Mouse (Mus musculus): ENCODE measurements around the gene Retnlg. TPM values are rescaled to one million over a fixed set of nuclear protein-coding genes. Genes with fewer than 3 reads are reported as not detected.

The Retnlg gene
- polyA plus RNA-seq, 1 experiment: 1,873 TPM

GRCm38 (mm10) chr16:48867690-48868089, 4.7 kb upstream of the Retnlg start:
- Histone ChIP-seq H3K4me1 (ENCODE audit: control insufficient read depth, insufficient read depth, low read length) (peaks cover 1% of the 10 kb centered on the region; the same call in 1 of the 2 replicates), H3K4me3 (replicated peaks; ENCODE audit: control insufficient read depth, low read depth, low read length) (no peak overlapping the region), H3K27ac (ENCODE audit: control insufficient read depth, insufficient read depth, low read depth, low read length, poor library complexity) (no peak overlapping the region)
- no peak for TF ChIP-seq POLR2A (IDR thresholded peaks at IDR 0.05; ENCODE audit: borderline replicate concordance, control insufficient read depth, low read depth, low read length)
- TF ChIP-seq CTCF (IDR thresholded peaks at IDR 0.05; ENCODE audit: control insufficient read depth, insufficient read depth, low read length): no peak
- 75% methylated on average over 2 of the region's 2 CpGs for WGBS

- TF ChIP-seq CTCF (IDR thresholded peaks at IDR 0.05; ENCODE audit: control insufficient read depth, insufficient read depth, low read length) (no peak), POLR2A (IDR thresholded peaks at IDR 0.05; ENCODE audit: borderline replicate concordance, control insufficient read depth, low read depth, low read length) (no peak)
- 20% methylated on average over 1 of the region's 1 CpGs for WGBS
- no peak overlapping the region for H3K27ac ChIP-seq (ENCODE audit: control insufficient read depth, insufficient read depth, low read depth, low read length, poor library complexity)
- H3K4me1 ChIP-seq (ENCODE audit: control insufficient read depth, insufficient read depth, low read length): peaks cover 1% of the 10 kb centered on the region; the same call in 1 of the 2 replicates
- no peak overlapping the region for H3K4me3 ChIP-seq (replicated peaks; ENCODE audit: control insufficient read depth, low read depth, low read length)
These were observed 3.8 kb upstream of the Retnlg start for GRCm38 (mm10) chr16:48868663-48869062.

GRCm38 (mm10) chr16:48869671-48870070, 2.8 kb upstream of the Retnlg start:
- 72% methylated on average over 3 of the region's 3 CpGs for WGBS
- Histone ChIP-seq H3K4me3 (replicated peaks; ENCODE audit: control insufficient read depth, low read depth, low read length) (no peak overlapping the region), H3K4me1 (ENCODE audit: control insufficient read depth, insufficient read depth, low read length) (peaks cover 1% of the 10 kb centered on the region; the same call in 1 of the 2 replicates), H3K27ac (ENCODE audit: control insufficient read depth, insufficient read depth, low read depth, low read length, poor library complexity) (no peak overlapping the region)
- no peak for TF ChIP-seq CTCF (IDR thresholded peaks at IDR 0.05; ENCODE audit: control insufficient read depth, insufficient read depth, low read length)
- TF ChIP-seq POLR2A (IDR thresholded peaks at IDR 0.05; ENCODE audit: borderline replicate concordance, control insufficient read depth, low read depth, low read length): no peak

GRCm38 (mm10) chr16:48871754-48872153, 667 bp upstream of the Retnlg start:
- peak overlapping the region; percentile 76; the same call in 1 of the 2 replicates for H3K27ac ChIP-seq (ENCODE audit: control insufficient read depth, insufficient read depth, low read depth, low read length, poor library complexity)
- TF ChIP-seq CTCF (IDR thresholded peaks at IDR 0.05; ENCODE audit: control insufficient read depth, insufficient read depth, low read length) (no peak), POLR2A (IDR thresholded peaks at IDR 0.05; ENCODE audit: borderline replicate concordance, control insufficient read depth, low read depth, low read length) (no peak)
- WGBS: 82% methylated on average over 1 of the region's 1 CpGs
- no peak overlapping the region for H3K4me3 ChIP-seq (replicated peaks; ENCODE audit: control insufficient read depth, low read depth, low read length)
- H3K4me1 ChIP-seq (ENCODE audit: control insufficient read depth, insufficient read depth, low read length): peaks cover 1% of the 10 kb centered on the region; the same call in 1 of the 2 replicates

- no peak overlapping the region for H3K4me3 ChIP-seq (replicated peaks; ENCODE audit: control insufficient read depth, low read depth, low read length)
- 61% methylated on average over 2 of the region's 2 CpGs for WGBS
- TF ChIP-seq POLR2A (IDR thresholded peaks at IDR 0.05; ENCODE audit: borderline replicate concordance, control insufficient read depth, low read depth, low read length) (no peak), CTCF (IDR thresholded peaks at IDR 0.05; ENCODE audit: control insufficient read depth, insufficient read depth, low read length) (no peak)
- H3K4me1 ChIP-seq (ENCODE audit: control insufficient read depth, insufficient read depth, low read length): no peaks in the 10 kb centered on the region
- H3K27ac ChIP-seq (ENCODE audit: control insufficient read depth, insufficient read depth, low read depth, low read length, poor library complexity): no peak overlapping the region
These were observed 18.3 kb downstream of the Retnlg start for GRCm38 (mm10) chr16:48890733-48891132.

GRCm38 (mm10) chr16:48899868-48900267, 27.4 kb downstream of the Retnlg start:
- H3K4me3 ChIP-seq (replicated peaks; ENCODE audit: control insufficient read depth, low read depth, low read length): no peak overlapping the region
- no peaks in the 10 kb centered on the region for H3K4me1 ChIP-seq (ENCODE audit: control insufficient read depth, insufficient read depth, low read length)
- TF ChIP-seq POLR2A (IDR thresholded peaks at IDR 0.05; ENCODE audit: borderline replicate concordance, control insufficient read depth, low read depth, low read length) (no peak), CTCF (IDR thresholded peaks at IDR 0.05; ENCODE audit: control insufficient read depth, insufficient read depth, low read length) (no peak)
- no peak overlapping the region for H3K27ac ChIP-seq (ENCODE audit: control insufficient read depth, insufficient read depth, low read depth, low read length, poor library complexity)
- WGBS: 56% methylated on average over 1 of the region's 1 CpGs

- no peaks in the 10 kb centered on the region for H3K4me1 ChIP-seq (ENCODE audit: control insufficient read depth, insufficient read depth, low read length)
- no peak overlapping the region for H3K27ac ChIP-seq (ENCODE audit: control insufficient read depth, insufficient read depth, low read depth, low read length, poor library complexity)
- WGBS: 46% methylated on average over 1 of the region's 1 CpGs
- TF ChIP-seq POLR2A (IDR thresholded peaks at IDR 0.05; ENCODE audit: borderline replicate concordance, control insufficient read depth, low read depth, low read length): no peak
- no peak for TF ChIP-seq CTCF (IDR thresholded peaks at IDR 0.05; ENCODE audit: control insufficient read depth, insufficient read depth, low read length)
- no peak overlapping the region for H3K4me3 ChIP-seq (replicated peaks; ENCODE audit: control insufficient read depth, low read depth, low read length)
These were observed 38.8 kb downstream of the Retnlg start for GRCm38 (mm10) chr16:48911184-48911583.

- H3K27ac ChIP-seq (ENCODE audit: control insufficient read depth, insufficient read depth, low read depth, low read length, poor library complexity): no peak overlapping the region
- H3K4me3 ChIP-seq (replicated peaks; ENCODE audit: control insufficient read depth, low read depth, low read length): no peak overlapping the region
- TF ChIP-seq CTCF (IDR thresholded peaks at IDR 0.05; ENCODE audit: control insufficient read depth, insufficient read depth, low read length) (no peak), POLR2A (IDR thresholded peaks at IDR 0.05; ENCODE audit: borderline replicate concordance, control insufficient read depth, low read depth, low read length) (no peak)
- 82% methylated on average over 3 of the region's 3 CpGs for WGBS
- no peaks in the 10 kb centered on the region for H3K4me1 ChIP-seq (ENCODE audit: control insufficient read depth, insufficient read depth, low read length)
These were observed 40.8 kb downstream of the Retnlg start for GRCm38 (mm10) chr16:48913206-48913605.

GRCm38 (mm10) chr16:48923724-48924123, 51.3 kb downstream of the Retnlg start:
- Histone ChIP-seq H3K4me1 (ENCODE audit: control insufficient read depth, insufficient read depth, low read length) (no peaks in the 10 kb centered on the region), H3K4me3 (replicated peaks; ENCODE audit: control insufficient read depth, low read depth, low read length) (no peak overlapping the region), H3K27ac (ENCODE audit: control insufficient read depth, insufficient read depth, low read depth, low read length, poor library complexity) (no peak overlapping the region)
- WGBS: 59% methylated on average over 1 of the region's 1 CpGs
- TF ChIP-seq CTCF (IDR thresholded peaks at IDR 0.05; ENCODE audit: control insufficient read depth, insufficient read depth, low read length) (no peak), POLR2A (IDR thresholded peaks at IDR 0.05; ENCODE audit: borderline replicate concordance, control insufficient read depth, low read depth, low read length) (no peak)

Other genes starting within 250 kb of the Retnlg start
- gene Trat1, start 100.6 kb upstream of the Retnlg start, polyA plus RNA-seq (2011; ENCODE audit: insufficient read depth, insufficient read length, low replicate concordance, missing spikeins): not detected in 2 replicates
- not detected in 2 replicates for gene Retnlb, start 55.8 kb upstream of the Retnlg start, polyA plus RNA-seq (2011; ENCODE audit: insufficient read depth, insufficient read length, low replicate concordance, missing spikeins)
- gene Retnla, start 30.1 kb upstream of the Retnlg start, polyA plus RNA-seq (2011; ENCODE audit: insufficient read depth, insufficient read length, low replicate concordance, missing spikeins): not detected in 2 replicates
- gene Dzip3, start 121.5 kb downstream of the Retnlg start, polyA plus RNA-seq (2011; ENCODE audit: insufficient read depth, insufficient read length, low replicate concordance, missing spikeins): 3.4 and 3.5 TPM in 2 replicates
- 19.9 and 21.1 TPM in 2 replicates for gene Cip2a, start 121.6 kb downstream of the Retnlg start, polyA plus RNA-seq (2011; ENCODE audit: insufficient read depth, insufficient read length, low replicate concordance, missing spikeins)
- not detected in 2 replicates for gene Myh15, start 184.9 kb downstream of the Retnlg start, polyA plus RNA-seq (2011; ENCODE audit: insufficient read depth, insufficient read length, low replicate concordance, missing spikeins)

Data from bone marrow, adult 2 months (tissue).